Comparison of ENCODE assay signal across 10 mouse cellular contexts in genomic region chr8:87469931-87470833, GRCm38 (mm10). TPM values are rescaled to one million over a fixed set of nuclear protein-coding genes. Genes with fewer than 3 reads are reported as not detected.
DNase-seq lines count a peak whose midpoint lies in the region; ATAC-seq and TF ChIP-seq lines count a peak whose summit lies in the region.
"Had no signal": no experiment of that assay in that cellular context is flagged by ENCODE, and none has a peak within 500 bp of the region (broad histone marks: within the 10 kb centered on the region; RNA-seq: fewer than 3 reads in every experiment).

No protein-coding gene starts in this region.

- H3K4me3 ChIP-seq in heart, embryonic 13.5 days, result peak overlapping the region; percentile 36
- peak overlapping the region; percentile 22 for H3K4me3 ChIP-seq in kidney, postnatal 0 days (replicated peaks; ENCODE audit: low read depth, low read length)
- peak overlapping the region; percentile 65 for H3K4me3 ChIP-seq in neural tube, embryonic 14.5 days (ENCODE audit: low read depth, low read length)
- H3K4me3 ChIP-seq: liver, embryonic 13.5 days had no signal

- intact Hi-C loops in heart, postnatal 25 days (cut with DNase I), result loop anchor here (10.0 kb wide), 1 partner anchor 535 kb away; no protein-coding TSS in a partner anchor

- WGBS in heart, embryonic 13.5 days, result 1% methylated on average over 59 of the region's 59 CpGs
- WGBS in kidney, postnatal 0 days, result 1% methylated on average over 59 of the region's 59 CpGs
- WGBS in neural tube, embryonic 14.5 days, result under 1% methylated on average over 59 of the region's 59 CpGs

- no peak overlapping the region for H3K9ac ChIP-seq in heart, embryonic 13.5 days
- no peak overlapping the region for H3K9ac ChIP-seq in kidney, postnatal 0 days (ENCODE audit: low read depth, low read length)
- H3K9ac ChIP-seq in neural tube, embryonic 14.5 days (replicated peaks; ENCODE audit: low read depth, low read length), result peak overlapping the region; percentile 72
- H3K9ac ChIP-seq: liver, embryonic 13.5 days had no signal

- H3K36me3 ChIP-seq in heart, embryonic 13.5 days, result no peaks in the 10 kb centered on the region
- H3K36me3 ChIP-seq in kidney, postnatal 0 days (ENCODE audit: insufficient read depth, low read length), result no peaks in the 10 kb centered on the region
- H3K36me3 ChIP-seq in neural tube, embryonic 14.5 days (ENCODE audit: control insufficient read depth, insufficient read depth, low read length), result no peaks in the 10 kb centered on the region
- H3K36me3 ChIP-seq: liver, embryonic 13.5 days had no signal

- TF ChIP-seq CTCF in kidney, postnatal 0 days (IDR thresholded peaks at IDR 0.05; ENCODE audit: low read depth), result no peak

- ATAC-seq in heart, embryonic 13.5 days (ENCODE audit: extremely low read depth, insufficient number of reproducible peaks, low FRiP score, low TSS enrichment), result no peak
- ATAC-seq in kidney, postnatal 0 days (replicated peaks; ENCODE audit: low FRiP score, low read depth), result no peak
- no peak for ATAC-seq in neural tube, embryonic 14.5 days (ENCODE audit: low read depth)

- no peaks in the 10 kb centered on the region for H3K9me3 ChIP-seq in heart, embryonic 13.5 days
- H3K9me3 ChIP-seq in kidney, postnatal 0 days (replicated peaks; ENCODE audit: low read length), result no peaks in the 10 kb centered on the region
- H3K9me3 ChIP-seq in neural tube, embryonic 14.5 days (ENCODE audit: control insufficient read depth, low read length), result no peaks in the 10 kb centered on the region
- H3K9me3 ChIP-seq: liver, embryonic 13.5 days had no signal

- no peak overlapping the region for H3K27ac ChIP-seq in heart, embryonic 13.5 days (replicated peaks)
- no peak overlapping the region for H3K27ac ChIP-seq in kidney, postnatal 0 days
- H3K27ac ChIP-seq in neural tube, embryonic 14.5 days (ENCODE audit: low read depth, low read length), result peak overlapping the region; percentile 60; the same call in 1 of the 2 replicates
- H3K27ac ChIP-seq: liver, embryonic 13.5 days had no signal

- peaks cover 98% of the 10 kb centered on the region for H3K27me3 ChIP-seq in heart, embryonic 13.5 days (replicated peaks)
- H3K27me3 ChIP-seq in kidney, postnatal 0 days (ENCODE audit: insufficient read depth, low read length), result peaks cover 80% of the 10 kb centered on the region
- H3K27me3 ChIP-seq in neural tube, embryonic 14.5 days (ENCODE audit: control insufficient read depth, insufficient read depth, low read length), result peaks cover 23% of the 10 kb centered on the region

- peaks cover 46% of the 10 kb centered on the region for H3K4me1 ChIP-seq in heart, embryonic 13.5 days
- H3K4me1 ChIP-seq in kidney, postnatal 0 days (replicated peaks; ENCODE audit: insufficient read depth, low read length), result peaks cover 12% of the 10 kb centered on the region; the same call in 1 of the 2 replicates
- peaks cover 20% of the 10 kb centered on the region for H3K4me1 ChIP-seq in neural tube, embryonic 14.5 days (ENCODE audit: control insufficient read depth, insufficient read depth, low read length)

- H3K4me2 ChIP-seq in heart, embryonic 13.5 days, result peak overlapping the region; percentile 99
- peak overlapping the region; percentile 40 for H3K4me2 ChIP-seq in kidney, postnatal 0 days (ENCODE audit: low read length)
- peak overlapping the region; percentile 90 for H3K4me2 ChIP-seq in neural tube, embryonic 14.5 days (ENCODE audit: low read depth, low read length)
- H3K4me2 ChIP-seq: liver, embryonic 13.5 days had no signal

- peak; percentile 85 for DNase-seq in heart, adult 11 months
- no peak for DNase-seq in heart, postnatal 25 days (ENCODE audit: low spot score)
- DNase-seq in cerebellum, adult 8-10 months, result peak; percentile 91
- DNase-seq in kidney, postnatal 0 days (ENCODE audit: low spot score), result no peak
- no peak for DNase-seq in thymus, adult 18-20 months
- no peak for DNase-seq in urinary bladder, postnatal 4 days (ENCODE audit: low spot score in 2 of 2)
- DNase-seq: liver, embryonic 13.5 days had no signal

RNA-seq across cellular contexts. Expression of gene Cbln1, which starts 2.2 kb away (rescaled TPM):
- under 1 TPM; 0.52 to 0.87 TPM for total RNA-seq in heart, postnatal 25 days (2021)
- polyA plus RNA-seq in heart, embryonic 13.5 days (2015; fragmentation: Nextera tagmentation; extraction: Ambion mirVana), result 0.08 and 0.09 TPM in 2 replicates
- 0.12 TPM in 1 of 2 replicates, not detected in the other for polyA plus RNA-seq in kidney, postnatal 0 days (2015; fragmentation: Nextera tagmentation; extraction: Ambion mirVana)
- polyA plus RNA-seq in neural tube, embryonic 14.5 days (2014; fragmentation: Nextera tagmentation; extraction: Ambion mirVana), result 32.8 and 36.6 TPM in 2 replicates
- total RNA-seq: common myeloid progenitor, adult 5-6 weeks had no signal

Comparison
In these comparisons a context has a peak if more than half of its experiments do, and no peak if none do; other contexts are left out.
1. DNase-seq: peak in heart, adult 11 months (single experiment) and cerebellum, adult 8-10 months (single experiment); none in heart, postnatal 25 days (single experiment), kidney, postnatal 0 days (single experiment), thymus, adult 18-20 months (0 of 2) and urinary bladder, postnatal 4 days (0 of 2).
2. H3K4me2 ChIP-seq: peak in every context shown above with its lines; median percentile 99 in heart, embryonic 13.5 days; 90 in neural tube, embryonic 14.5 days; 40 in kidney, postnatal 0 days.
3. RNA of gene Cbln1, which starts 2.2 kb away (polyA plus RNA-seq): 32.8 to 36.6 TPM in neural tube, embryonic 14.5 days; 0.12 TPM in kidney, postnatal 0 days and 0.08 to 0.09 TPM in heart, embryonic 13.5 days; every median in the first group is over 10 times any median in the second.
4. Peak in every context shown above with its lines, with median percentiles within 50 percentile points of each other: H3K4me3 ChIP-seq.